Mouse (Mus musculus) inflammation-experienced regulatory T-cells, adult 16 weeks (primary cell): ENCODE results near the gene F3. TPM values are rescaled to one million over a fixed set of nuclear protein-coding genes. Genes with fewer than 3 reads are reported as not detected.

Experiments
- polyA plus RNA-seq: library from polyadenylated mRNA; unstranded; fragments of 100-300 nt; shearing (Covaris generic); gene quantifications from one replicate; pipeline ENCODE4 v1.2.1, GENCODE M21; 2017

Gene F3
- polyA plus RNA-seq = not detected

GRCm38 (mm10) chr3:121722971-121723844 is at the start of gene F3:
Gene F3 (plus strand): TSS chr3:121723537.

Other genes with a start within 250 kb of the F3 start
- not detected for gene Slc44a3, start 191.1 kb upstream of the F3 start, polyA plus RNA-seq
- gene 4930432M17Rik, start 52.8 kb upstream of the F3 start, polyA plus RNA-seq = not detected
- gene Abcd3, start 91.8 kb downstream of the F3 start, polyA plus RNA-seq = 20.8 TPM
- gene Arhgap29, start 229.0 kb downstream of the F3 start, polyA plus RNA-seq = 0.84 TPM